18 mouse cellular contexts compared by ENCODE assay signal in genomic region chr4:28998462-28999286, GRCm38 (mm10).
A peak's percentile ranks its signal among the peaks of the same experiment; 100 is the strongest.
DNase-seq lines count a peak whose midpoint lies in the region; ATAC-seq lines count a peak whose summit lies in the region.
"Had no signal": no experiment of that assay in that cellular context is flagged by ENCODE, and none has a peak within 500 bp of the region (broad histone marks: within the 10 kb centered on the region; RNA-seq: fewer than 3 reads in every experiment).

No protein-coding gene starts in this region.

- no peak overlapping the region for H3K4me2 ChIP-seq in intestine, embryonic 14.5 days (ENCODE audit: low read length)
- H3K4me2 ChIP-seq in forebrain, embryonic 16.5 days (ENCODE audit: low read length), result no peak overlapping the region
- H3K4me2 ChIP-seq: embryonic facial prominence, embryonic 12.5 days; forebrain, embryonic 13.5 days; heart, embryonic 12.5 days; hindbrain, embryonic 14.5 days had no signal

- no peak overlapping the region for H3K9ac ChIP-seq in intestine, embryonic 14.5 days (ENCODE audit: low read length)
- no peak overlapping the region for H3K9ac ChIP-seq in forebrain, embryonic 16.5 days (replicated peaks; ENCODE audit: low read depth, low read length)
- H3K9ac ChIP-seq: embryonic facial prominence, embryonic 12.5 days; forebrain, embryonic 13.5 days; heart, embryonic 12.5 days; hindbrain, embryonic 14.5 days had no signal

- no peaks in the 10 kb centered on the region for H3K4me1 ChIP-seq in intestine, embryonic 14.5 days (replicated peaks; ENCODE audit: control insufficient read depth, insufficient read depth, low read length)
- H3K4me1 ChIP-seq in forebrain, embryonic 16.5 days (replicated peaks; ENCODE audit: control insufficient read depth, insufficient read depth, low read length), result no peaks in the 10 kb centered on the region
- H3K4me1 ChIP-seq: embryonic facial prominence, embryonic 12.5 days; forebrain, embryonic 13.5 days; hindbrain, embryonic 10.5 days had no signal

- no peaks in the 10 kb centered on the region for H3K36me3 ChIP-seq in intestine, embryonic 14.5 days (ENCODE audit: control insufficient read depth, insufficient read depth, low read length)
- H3K36me3 ChIP-seq in forebrain, embryonic 16.5 days (ENCODE audit: control insufficient read depth, insufficient read depth), result no peaks in the 10 kb centered on the region
- H3K36me3 ChIP-seq: embryonic facial prominence, embryonic 12.5 days; heart, embryonic 12.5 days; hindbrain, embryonic 10.5 days had no signal

- no peaks in the 10 kb centered on the region; the same call in 1 of the 2 replicates for H3K9me3 ChIP-seq in intestine, embryonic 14.5 days (ENCODE audit: control insufficient read depth, low read length)
- H3K9me3 ChIP-seq in forebrain, embryonic 16.5 days (ENCODE audit: control insufficient read depth, low read length), result no peaks in the 10 kb centered on the region; the same call in 1 of the 2 replicates
- H3K9me3 ChIP-seq: embryonic facial prominence, embryonic 12.5 days; forebrain, embryonic 13.5 days; heart, embryonic 12.5 days; hindbrain, embryonic 10.5 days had no signal

- peak; percentile 64 for ATAC-seq in frontal cortex, adult (ENCODE audit: low TSS enrichment)
- ATAC-seq in intestine, embryonic 14.5 days (replicated peaks; ENCODE audit: low FRiP score, low TSS enrichment, low read depth), result 0 out of 2 replicates have a peak, but pooled peaks have one; percentile 81
- ATAC-seq in forebrain, embryonic 16.5 days, result no peak
- ATAC-seq: forebrain, embryonic 13.5 days had no signal

- WGBS in intestine, embryonic 14.5 days, result 35% methylated on average over 3 of the region's 3 CpGs
- 51% methylated on average over 3 of the region's 3 CpGs for WGBS in forebrain, embryonic 16.5 days

- no peaks in the 10 kb centered on the region for H3K27me3 ChIP-seq in intestine, embryonic 14.5 days (replicated peaks; ENCODE audit: control insufficient read depth, insufficient read depth, low read length)
- H3K27me3 ChIP-seq in forebrain, embryonic 16.5 days (replicated peaks; ENCODE audit: control insufficient read depth, insufficient read depth, low read length), result no peaks in the 10 kb centered on the region
- H3K27me3 ChIP-seq: embryonic facial prominence, embryonic 12.5 days; forebrain, embryonic 13.5 days; heart, embryonic 12.5 days had no signal

- H3K4me3 ChIP-seq in intestine, embryonic 14.5 days (ENCODE audit: low read depth, low read length), result no peak overlapping the region
- H3K4me3 ChIP-seq in forebrain, embryonic 16.5 days (replicated peaks; ENCODE audit: low read length), result no peak overlapping the region
- H3K4me3 ChIP-seq: embryonic facial prominence, embryonic 12.5 days; forebrain, embryonic 13.5 days; heart, embryonic 12.5 days; hindbrain, embryonic 10.5 days had no signal

- intact Hi-C loops in left cerebral cortex, postnatal 36 days (cut with DNase I), result no loop called here

- DNase-seq in frontal cortex, postnatal 36 days (ENCODE audit: low spot score in 2 of 2), result no peak
- peak; percentile 3 for DNase-seq in retina, embryonic 14.5 days (ENCODE audit: low spot score)
- DNase-seq in retina, postnatal 1 day, result no peak
- DNase-seq in intestine, embryonic 14.5 days (ENCODE audit: low spot score), result no peak
- DNase-seq in mesoderm, embryonic 11.5 days (ENCODE audit: low read depth, low spot score), result peak; percentile 3
- DNase-seq in left cerebral cortex, postnatal 36 days (ENCODE audit: low spot score in 2 of 2), result no peak
- DNase-seq: adrenal gland, postnatal 10 days; cerebellum, adult 11-12 months; cerebellum, adult 9-10 months; cerebellum, postnatal 25 days; gastrocnemius, postnatal 10 days had no signal

- no peak overlapping the region for H3K27ac ChIP-seq in intestine, embryonic 14.5 days (ENCODE audit: low read depth)
- no peak overlapping the region for H3K27ac ChIP-seq in forebrain, embryonic 16.5 days (ENCODE audit: low read length)
- H3K27ac ChIP-seq: embryonic facial prominence, embryonic 12.5 days; forebrain, embryonic 13.5 days; hindbrain, embryonic 10.5 days; hindbrain, embryonic 14.5 days had no signal

Comparison
In these comparisons a context has a peak if more than half of its experiments do, and no peak if none do; other contexts are left out.
1. DNase-seq: peak in retina, embryonic 14.5 days (single experiment) and mesoderm, embryonic 11.5 days (single experiment); none in frontal cortex, postnatal 36 days (0 of 2), retina, postnatal 1 day (single experiment), intestine, embryonic 14.5 days (single experiment) and left cerebral cortex, postnatal 36 days (0 of 2).